Mouse (Mus musculus): ENCODE measurements at regions not wholly inside any gene's neighbourhood (a gene's known extent, or its start where the extent isn't known, plus 50 kb on each side); places are given as distances from the start of the nearest gene placed in this dataset.
A peak's percentile ranks its signal among the peaks of the same experiment; 100 is the strongest.

DNA sequence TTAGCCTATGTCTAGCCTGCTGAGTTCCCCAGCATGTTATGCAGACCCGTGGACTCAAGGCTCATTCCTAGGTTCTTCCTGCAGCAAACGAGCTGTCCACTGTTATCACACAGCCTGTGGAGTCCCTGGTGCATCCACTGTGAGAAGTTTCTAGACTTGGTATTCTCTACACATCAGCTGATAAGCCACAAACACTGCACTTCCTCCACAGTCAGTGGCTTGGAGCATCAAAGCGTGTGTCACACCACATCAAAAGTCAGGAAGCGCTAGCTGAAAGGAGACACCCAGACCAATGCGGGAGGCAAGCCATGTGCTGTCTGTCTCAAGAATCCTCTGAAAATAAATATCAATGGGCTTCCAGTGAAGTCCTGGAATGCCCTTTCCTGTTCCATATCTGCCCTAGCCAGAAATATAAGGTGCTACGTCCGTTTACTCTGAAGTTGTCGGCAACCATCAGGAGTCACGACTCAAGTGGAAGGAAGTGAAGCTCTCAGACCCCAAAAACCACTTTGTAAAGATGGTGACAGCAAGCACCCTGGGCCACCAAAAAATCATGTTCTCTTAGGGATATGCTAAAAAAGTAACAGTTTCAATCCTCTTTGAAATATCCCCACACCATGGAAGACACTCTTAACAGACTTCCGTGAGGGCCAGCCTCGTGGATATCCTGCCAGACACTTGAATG is 227.7 kb downstream of the Adgrl2 start:
- no peak for DNase-seq
- intact Hi-C loops (cut with DNase I), result no loop called here

DNA sequence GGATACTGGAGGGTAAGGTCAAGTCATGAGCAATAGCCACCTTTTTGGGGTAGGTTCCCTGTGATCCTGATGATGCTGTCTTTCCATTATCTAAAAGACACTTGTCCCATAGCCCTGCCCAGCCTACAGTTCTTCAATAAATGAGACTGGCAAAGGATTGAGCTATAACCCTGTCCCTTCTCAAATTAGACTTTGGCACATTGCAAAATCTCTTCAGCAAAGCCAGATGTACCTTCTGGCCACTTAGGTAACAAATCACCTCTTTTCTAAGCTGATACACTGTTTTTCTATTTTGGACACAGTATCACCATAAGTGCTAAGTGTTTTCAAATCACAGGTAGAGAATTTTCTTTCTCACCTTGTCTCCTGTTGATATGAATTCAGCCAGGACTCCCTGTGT is 228.8 kb downstream of the Adgrl2 start:
- intact Hi-C loops (cut with DNase I), result no loop called here
- DNase-seq, result no peak

DNA sequence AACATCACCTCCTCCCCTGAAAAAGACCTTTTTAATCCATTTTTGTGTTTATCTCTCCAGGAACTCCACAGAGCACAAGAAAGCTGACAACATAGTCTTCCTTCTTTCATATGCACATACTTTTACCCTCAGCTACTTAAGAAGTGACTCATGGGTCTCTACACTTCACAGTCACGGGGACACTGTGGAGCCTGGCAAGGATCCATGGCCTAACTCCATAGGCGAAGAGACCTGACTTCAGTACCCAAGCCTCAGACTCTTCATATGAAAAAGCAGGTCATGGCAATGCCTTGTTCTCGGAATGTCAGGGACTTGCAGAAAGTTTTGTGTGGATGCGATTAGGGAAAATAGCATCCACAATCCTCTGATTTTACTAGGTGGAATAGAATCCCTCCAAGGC is 230.9 kb downstream of the Adgrl2 start:
- DNase-seq, result no peak
- intact Hi-C loops (cut with DNase I), result no loop called here

DNA sequence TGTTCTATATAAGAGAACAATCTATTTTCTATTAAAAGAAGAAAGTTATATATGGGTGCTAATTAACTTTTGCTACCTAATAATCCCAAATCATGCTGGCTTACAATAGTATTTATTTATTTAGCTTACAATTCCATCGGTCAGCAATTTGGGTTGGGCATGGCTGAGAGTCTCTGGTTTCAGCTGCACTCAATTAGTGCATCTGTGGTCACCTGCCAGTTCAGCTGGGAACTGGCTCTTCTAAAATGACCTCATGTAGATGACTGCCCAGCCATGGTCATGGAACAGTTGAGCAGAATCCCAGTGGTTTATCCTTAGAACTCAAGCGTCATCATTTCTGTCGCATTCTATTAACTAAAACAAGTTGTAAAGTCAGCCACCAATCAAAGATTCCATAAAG is 244.1 kb downstream of the Adgrl2 start:
- intact Hi-C loops (cut with DNase I), result no loop called here

DNA sequence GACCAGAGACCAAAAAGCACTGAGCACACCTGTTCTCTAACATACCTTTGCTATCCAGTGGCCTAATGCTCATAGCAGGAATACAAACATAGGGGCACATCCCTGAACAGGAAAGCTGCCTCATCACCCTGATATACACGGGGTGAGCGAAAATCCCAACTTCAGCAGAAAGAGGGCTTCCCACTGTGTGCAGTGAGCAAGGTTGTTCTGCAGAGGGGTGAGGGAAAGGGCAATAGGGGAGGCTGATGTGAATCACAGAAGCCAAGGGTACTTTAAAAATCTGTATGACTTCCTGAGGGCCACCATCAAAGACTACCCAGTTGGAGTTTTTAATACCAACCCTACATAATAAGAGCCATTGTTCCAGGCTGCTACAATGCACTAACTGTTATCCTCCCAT is 245.7 kb downstream of the Adgrl2 start:
- intact Hi-C loops (cut with DNase I), result no loop called here
- no peak for DNase-seq

More for the DNA sequence above, 244.1 kb downstream of the Adgrl2 start:
- DNase-seq, result peak in 1 of 2 experiments; percentile 8

DNA sequence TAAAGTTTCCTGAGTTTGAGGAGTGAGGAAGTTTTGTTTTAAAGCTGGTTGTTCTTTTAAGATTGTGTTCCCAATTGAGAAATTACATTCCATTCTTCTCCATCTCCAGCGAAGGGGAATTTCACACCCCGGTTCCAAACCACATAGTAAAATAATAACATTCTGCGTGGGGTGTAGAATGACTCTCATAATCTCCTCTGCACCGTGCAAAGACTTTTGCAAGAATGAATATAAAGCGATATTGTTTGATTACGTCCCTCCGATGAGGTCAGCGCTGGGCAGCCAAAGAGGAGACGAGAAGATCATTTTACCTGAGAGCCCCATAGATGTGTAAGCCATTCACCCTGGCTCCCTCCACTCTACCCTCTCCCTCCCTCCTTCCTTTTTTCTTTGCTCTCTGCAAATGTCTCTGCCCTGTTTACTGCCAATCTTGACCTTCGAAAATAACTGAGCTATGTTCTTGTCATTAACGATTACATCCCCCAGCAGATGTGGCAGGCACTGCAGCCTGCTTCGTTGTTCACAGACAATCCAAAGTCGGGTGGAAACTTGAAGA is 256.1 kb downstream of the Adgrl2 start:
- no peak for DNase-seq
- intact Hi-C loops (cut with DNase I), result no loop called here

DNA sequence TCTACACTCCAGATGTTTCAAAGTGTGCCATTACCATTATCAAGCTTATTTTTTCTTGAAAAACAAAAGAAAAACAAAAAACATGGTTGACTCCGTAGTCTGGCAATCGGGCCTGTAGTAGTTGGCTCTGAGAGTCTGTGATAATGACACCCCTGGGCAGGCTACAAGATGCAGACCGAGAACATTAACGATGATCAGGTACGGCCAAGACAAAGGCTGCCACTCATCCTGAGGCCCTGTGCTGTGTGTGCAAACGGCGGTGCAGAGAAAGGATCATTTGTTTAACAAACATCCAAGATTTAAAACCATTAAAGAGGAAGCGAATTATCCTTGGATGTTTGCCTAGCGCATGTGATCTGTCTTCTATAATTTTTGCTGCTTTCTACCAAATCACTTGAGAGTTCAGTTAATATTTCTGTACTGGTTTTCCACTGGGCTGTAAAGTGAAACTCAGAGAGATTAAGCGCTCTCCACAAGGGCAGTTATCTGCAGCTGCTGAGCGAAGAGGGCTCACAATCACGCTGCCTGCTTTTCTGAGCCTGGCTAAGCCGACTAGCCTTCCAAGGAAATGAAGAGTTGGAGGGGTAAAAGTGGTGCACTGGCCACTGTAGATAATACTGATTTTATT is 257.0 kb downstream of the Adgrl2 start:
- intact Hi-C loops (cut with DNase I), result no loop called here
- DNase-seq, result no peak

DNA sequence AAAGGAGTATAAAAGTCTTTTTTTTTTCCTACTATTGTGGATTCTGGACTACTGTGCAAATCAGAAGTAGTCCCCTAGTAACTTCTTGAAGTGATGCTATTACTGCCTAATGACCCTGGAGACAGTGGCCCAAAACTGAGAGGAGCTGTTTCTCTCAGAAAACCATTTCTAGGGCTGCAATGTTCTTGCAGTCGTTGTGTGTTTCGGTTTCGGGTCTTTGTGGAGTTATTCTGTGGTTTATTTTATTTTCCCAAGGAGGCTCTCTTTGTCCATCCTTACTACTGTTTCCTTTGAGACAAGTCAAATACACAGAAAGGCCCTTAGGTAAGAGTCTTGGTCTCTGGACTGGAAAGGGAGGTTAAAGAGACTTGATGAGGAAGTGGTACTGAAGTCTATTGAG is 258.9 kb downstream of the Adgrl2 start:
- intact Hi-C loops (cut with DNase I), result no loop called here
- no peak for DNase-seq

DNA sequence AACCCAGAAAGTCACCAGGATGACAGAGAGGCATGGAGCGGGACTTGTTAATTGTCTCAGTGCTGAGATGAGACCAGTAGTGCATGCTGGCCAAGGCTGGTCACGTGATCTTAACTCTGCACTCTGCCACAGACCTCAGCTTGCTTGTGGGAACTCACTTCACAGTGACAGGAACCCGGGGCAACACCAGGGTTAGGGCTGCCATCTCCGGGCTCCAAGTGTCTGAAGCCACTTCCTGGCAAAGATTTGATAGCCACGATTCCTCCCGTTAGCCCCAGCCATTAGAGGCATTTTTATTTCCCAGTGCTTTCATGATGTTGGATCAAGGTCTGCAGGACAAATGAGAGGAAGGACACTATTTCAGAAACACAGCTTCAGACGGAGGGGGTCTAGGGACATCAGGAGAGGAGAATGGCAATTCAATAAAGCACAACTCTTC is 261.1 kb downstream of the Adgrl2 start:
- no peak for DNase-seq
- intact Hi-C loops (cut with DNase I), result no loop called here

DNA sequence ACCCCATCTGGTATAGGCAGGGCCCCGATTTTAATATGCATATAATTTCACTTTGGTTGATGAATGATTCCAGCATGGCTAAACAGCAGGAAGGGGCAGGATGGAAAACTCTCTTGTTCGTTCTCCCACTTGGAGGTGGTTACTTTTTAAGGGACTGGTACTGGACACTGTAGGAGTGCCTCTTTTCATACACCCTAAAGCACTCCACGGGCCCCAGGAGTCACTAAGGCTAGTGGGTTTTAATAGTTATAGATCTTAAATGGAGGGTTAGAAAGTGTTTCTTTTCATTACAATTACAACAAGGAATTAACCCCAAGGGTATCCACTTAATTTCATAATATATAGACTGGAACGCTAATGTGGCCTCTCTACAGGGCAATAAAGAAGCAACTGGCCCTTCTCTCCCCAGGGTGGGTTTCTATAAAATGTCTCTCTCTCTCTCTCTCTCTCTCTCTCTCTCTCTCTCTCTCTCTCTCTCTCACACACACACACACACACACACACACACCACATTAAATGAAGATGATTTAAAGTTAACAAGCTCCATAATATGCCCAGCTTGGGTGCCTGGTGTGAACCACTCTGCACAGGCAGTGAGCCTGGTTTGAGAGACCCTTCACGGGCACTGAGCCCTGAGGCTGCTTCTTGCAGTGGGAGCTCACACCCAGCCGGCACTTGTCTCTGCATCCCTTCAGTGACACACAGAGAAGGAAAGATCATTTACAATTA is 261.7 kb downstream of the Adgrl2 start:
- intact Hi-C loops (cut with DNase I), result no loop called here

DNA sequence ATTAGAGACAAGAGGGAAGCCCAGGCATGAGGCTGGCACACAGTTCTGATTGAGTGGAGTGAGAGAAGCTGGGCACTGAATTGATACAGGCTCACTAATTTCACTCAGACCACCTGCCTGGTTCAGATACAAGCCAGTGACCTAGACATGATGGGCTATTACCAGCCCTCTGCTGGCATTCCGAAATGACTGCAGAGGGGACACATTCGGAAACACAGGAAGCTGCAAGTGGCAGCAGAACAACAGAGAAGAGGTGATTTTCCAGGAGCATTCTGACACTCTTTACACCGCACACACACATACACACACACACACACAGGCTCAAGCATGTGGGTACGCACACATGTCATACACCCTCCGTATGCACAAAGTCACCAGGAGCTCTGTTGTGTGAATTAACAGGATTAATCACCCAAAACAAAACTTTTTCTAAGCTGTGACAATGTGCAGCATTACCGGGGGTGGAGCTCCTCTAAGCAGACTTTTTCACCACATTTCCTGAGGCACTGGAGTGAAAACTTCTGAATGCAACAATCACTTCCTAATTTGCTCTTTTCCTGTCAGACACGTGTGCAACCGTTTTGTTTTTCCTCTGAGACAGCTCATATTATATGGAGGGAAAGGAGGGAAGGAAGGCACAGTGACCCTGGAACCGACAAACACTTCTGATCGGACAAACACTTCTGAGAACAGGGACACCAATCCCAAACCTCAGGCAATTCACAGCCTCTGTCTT is 263.6 kb downstream of the Adgrl2 start:
- intact Hi-C loops (cut with DNase I), result no loop called here
- DNase-seq, result no peak

More for the DNA sequence above, 261.7 kb downstream of the Adgrl2 start:
- no peak for DNase-seq

DNA sequence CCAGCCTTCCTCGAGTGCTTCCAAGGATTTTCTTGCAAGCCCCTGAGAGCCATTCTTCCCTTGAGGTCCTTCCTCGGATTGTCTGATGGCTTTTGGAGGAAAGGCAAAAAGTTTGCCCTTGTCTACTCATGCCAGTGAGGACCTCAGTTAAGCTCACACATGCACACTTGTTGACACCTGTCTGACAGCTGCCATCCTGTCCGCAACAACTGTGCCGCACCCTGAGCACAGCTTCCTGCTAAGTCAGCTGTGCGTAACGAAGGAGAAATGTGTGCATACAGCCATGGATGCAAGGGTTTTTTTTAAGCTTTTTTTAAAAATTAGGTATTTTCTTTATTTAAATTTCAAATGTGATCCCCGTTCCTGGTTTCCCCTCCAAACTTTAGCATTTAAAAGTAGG is 293.8 kb downstream of the Adgrl2 start:
- intact Hi-C loops (cut with DNase I), result no loop called here
- no peak for DNase-seq

DNA sequence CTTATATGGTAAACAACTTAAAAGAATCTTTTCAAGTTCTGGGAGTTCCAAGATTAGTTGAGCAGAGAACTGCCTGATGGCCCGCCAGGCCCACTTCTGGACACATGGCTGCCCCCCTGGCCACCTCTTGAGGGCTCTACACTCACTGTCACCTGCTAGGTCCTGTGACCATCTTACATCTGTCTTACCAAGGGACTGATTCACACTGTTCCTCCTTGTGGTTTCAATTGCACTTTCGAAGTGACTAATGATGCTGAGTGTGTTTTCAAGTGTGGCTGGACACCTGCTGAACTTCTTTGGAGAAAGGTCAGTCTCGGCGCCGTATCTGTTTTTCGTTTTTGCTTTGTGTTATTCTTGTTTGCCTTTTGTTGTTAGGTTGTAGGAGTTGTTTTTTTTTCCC is 294.9 kb downstream of the Adgrl2 start:
- intact Hi-C loops (cut with DNase I), result no loop called here
- no peak for DNase-seq

DNA sequence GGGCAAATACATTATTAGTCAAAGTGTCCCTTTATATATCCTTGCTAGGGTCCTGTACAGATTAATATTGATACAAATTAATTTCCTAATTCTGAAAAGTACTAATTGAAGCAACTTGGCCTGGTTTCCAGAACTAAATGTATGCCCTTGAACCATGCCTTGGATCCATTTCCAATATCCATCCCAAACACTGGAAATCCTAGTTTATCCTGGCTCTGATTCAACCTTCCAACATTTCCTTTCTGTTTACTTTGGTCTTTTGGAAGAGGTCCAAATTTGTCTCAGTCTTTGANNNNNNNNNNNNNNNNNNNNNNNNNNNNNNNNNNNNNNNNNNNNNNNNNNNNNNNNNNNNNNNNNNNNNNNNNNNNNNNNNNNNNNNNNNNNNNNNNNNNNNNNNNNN is 307.2 kb downstream of the Adgrl2 start:
- intact Hi-C loops (cut with DNase I), result no loop called here
- no peak for DNase-seq

DNA sequence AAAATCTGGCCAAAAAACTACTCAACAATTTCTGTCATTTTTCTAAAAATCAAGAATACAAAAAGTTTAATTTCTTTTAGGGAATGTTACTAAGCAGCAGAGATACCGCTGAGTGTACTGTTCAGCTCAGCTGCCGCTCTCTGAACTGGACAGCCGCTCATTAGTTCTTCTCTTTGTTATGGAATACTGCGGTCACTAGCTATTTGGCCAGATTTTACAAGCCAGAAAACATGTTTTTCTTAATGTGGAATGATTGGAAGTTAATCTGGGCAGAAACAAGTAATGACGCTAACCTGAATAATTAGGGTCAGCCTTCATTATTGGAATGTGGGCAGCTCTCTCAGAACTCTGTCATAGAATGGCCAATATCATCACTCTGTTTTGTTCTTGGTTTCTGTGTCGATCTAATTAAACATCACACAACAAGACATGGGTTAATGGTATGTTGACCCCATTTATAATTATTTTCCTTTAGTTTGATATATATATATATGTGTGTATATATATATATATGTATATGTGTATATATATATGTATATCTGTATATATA is 307.8 kb downstream of the Adgrl2 start:
- intact Hi-C loops (cut with DNase I), result no loop called here
- DNase-seq, result no peak

DNA sequence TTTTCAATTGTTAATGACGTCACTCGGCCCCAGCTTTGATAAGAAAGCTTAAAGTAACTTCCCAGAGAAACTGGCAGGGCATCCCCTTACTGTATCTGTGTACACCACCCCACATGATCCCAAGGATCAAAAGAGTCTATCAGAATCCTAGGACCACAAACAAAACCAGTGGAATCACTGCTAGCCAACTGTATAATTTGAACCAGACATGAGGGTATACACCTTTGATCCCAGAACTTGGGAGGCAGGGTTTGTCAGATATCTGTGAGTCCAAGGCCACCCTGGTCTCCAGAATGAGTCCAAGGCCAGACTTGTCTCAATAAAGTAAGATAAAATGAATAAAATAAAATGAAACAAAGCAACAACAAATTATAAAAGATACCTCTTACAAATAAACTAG is 309.2 kb downstream of the Adgrl2 start:
- intact Hi-C loops (cut with DNase I), result no loop called here
- DNase-seq, result no peak

DNA sequence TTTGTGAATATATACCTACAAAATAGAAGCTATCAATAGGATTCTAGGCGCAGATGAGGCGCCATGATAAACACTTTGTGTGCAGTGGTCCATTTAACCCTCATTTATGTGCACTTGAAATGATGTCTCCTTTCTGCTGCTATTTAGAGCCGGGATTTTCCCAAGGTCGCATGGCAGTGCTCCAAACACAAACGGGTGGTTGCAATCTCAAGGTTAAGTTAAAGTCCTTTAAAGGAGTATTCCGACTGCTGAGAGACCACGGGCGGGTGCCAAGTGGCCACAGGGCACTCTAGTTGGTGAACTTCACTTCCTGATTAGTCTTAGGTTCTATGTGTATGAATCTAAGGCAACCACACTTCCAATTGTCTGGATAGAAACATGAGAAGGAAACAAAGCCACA is 309.6 kb downstream of the Adgrl2 start:
- intact Hi-C loops (cut with DNase I), result no loop called here
- no peak for DNase-seq

DNA sequence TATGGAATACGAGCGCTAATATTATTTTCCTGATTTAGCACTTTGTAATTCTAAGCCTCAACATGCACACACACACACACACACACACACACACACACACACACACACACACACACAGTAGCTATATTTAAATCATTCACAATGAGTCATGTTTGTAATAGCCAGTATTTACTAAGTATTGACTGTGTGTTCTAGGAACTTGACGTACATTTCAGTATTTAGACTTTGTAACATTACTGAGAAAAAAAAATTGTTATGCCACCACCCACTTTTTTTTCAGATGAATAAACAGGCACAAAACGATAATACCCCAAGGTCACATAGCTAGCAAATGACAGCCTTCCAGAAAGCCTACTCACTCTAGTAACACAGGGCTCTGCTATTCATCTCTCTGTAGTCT is 310.3 kb downstream of the Adgrl2 start:
- DNase-seq, result no peak
- intact Hi-C loops (cut with DNase I), result no loop called here

DNA sequence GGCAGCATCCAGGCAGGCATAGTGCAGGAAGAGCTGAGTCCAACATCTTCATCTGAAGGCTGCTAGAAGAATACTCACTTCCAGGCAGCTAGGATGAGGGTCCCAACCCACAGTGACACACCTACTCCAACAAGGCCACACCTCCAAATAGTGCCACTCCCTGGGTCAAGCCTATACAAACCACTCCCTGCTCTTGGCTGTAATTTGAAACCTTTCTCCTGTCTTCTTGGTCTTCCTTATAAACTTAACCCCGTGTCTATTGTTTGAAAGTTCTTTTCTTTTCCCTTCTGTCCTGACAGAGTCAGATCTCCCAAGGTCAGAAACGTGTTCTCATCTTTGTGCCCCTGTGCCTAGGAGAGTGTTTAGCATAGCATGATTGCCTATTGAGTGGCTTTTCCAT is 311.2 kb downstream of the Adgrl2 start:
- DNase-seq, result no peak
- intact Hi-C loops (cut with DNase I), result no loop called here

DNA sequence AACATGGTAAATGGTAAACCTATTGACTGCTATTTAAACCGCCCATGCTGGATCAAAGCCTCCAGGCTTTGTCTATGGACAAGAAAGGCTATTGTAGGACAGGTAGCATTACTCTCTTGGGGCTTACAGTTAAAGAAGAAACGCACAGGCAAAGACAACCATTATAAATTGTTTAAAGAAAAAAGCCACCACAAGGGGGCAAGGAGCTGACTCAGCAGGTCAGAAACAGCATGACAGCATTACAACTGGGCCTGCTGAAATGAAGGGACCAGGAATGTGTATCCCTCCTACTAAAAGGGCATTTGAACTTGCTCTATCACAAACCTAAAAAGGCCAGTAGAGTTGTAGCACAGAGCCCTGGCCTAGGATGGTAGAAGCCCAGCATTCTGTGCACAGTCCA is 314.3 kb downstream of the Adgrl2 start:
- intact Hi-C loops (cut with DNase I), result no loop called here

More for the DNA sequence above, 314.3 kb downstream of the Adgrl2 start:
- no peak for DNase-seq
